Mouse (Mus musculus): ENCODE results near the gene Gm4177.
"Not testable (repeated sequence)": the region's sequence is repeated elsewhere in the genome, so short reads cannot be mapped to it uniquely, and the experiment has no call there.

Gene Gm4177

DNA sequence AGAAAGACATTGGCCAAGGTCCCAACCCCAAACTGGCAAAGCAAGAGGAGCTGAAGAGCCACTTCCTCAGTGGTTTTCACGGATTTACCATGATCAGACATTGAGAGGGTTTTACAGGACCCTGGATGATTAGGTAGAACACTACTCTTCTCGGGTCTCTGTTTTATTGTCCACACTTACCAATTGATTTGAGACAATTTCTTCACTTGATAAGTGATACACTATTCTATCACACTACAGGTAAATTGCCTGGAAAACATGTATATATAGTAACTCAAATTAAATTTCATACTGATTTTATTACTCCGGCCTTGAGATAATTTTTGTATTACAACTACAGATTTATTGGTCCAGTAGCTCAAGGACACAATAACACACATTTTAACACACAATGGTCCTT is at the start of gene Gm4177:
TSS of gene Gm4177 (minus strand) at position 101 of the 400 bp plus-strand sequence.
- DNase-seq = not testable (repeated sequence)

DNA sequence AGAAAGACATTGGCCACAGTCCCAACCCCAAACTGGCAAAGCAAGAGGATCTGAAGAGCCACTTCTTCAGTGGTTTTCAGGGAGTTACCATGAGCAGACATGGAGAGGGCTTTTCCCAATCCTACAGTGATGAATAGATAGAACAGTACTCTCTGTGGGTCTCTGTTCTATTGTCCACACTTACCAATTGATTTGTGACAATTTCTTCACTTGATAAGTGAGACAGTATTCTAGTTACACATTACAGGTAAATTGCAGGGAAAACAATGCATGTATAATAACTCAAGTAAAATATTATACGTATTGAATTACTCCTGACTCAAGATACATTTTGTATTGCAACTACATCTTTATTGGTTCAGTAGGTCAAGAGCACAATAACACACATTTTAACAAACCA is 47.6 kb upstream of the Gm4177 start, which contains the start of gene Gm5725:
TSS of gene Gm5725 (minus strand) at position 101 of the 400 bp plus-strand sequence.
- not testable (repeated sequence) for DNase-seq

DNA sequence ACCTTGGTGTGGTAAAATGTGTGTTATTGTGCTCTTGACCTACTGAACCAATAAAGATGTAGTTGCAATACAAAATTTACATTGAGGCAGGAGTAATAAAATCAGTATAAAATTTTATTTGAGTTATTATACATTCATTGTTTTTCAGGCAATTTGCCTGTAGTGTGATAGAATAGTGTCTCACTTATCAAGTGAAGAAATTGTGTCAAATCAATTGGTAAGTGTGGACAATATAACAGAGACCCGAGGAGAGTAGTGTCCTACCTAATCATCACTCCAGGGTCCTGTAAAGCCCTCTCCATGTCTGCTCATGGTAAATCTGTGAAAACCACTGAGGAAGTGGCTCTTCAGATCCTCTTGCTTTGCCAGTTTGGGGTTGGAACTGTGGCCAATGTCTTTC is 35.5 kb upstream of the Gm4177 start, which contains the start of gene Vmn1r135:
TSS of gene Vmn1r135 (plus strand) at position 301 of the 400 bp plus-strand sequence.
- not testable (repeated sequence) for DNase-seq

- not testable (repeated sequence) for DNase-seq
Measured at GRCm38 (mm10) chr7:21761375-21761774, 35.2 kb downstream of the Gm4177 start, which contains the start of gene Gm4175. Gm4175 (minus strand) TSS chr7:21761475.

Measured in retina, postnatal 1 day (tissue).